Mouse (Mus musculus) hindbrain, postnatal 0 days (tissue): ENCODE data around the gene Tanc1. TPM values are rescaled to one million over a fixed set of nuclear protein-coding genes. Genes with fewer than 3 reads are reported as not detected.
A peak's percentile ranks its signal among the peaks of the same experiment; 100 is the strongest.

Source experiments
- ATAC-seq: fragments of 200-750 bp; cut with Nextera tagmentation; 2 replicates; pipeline ENCODE4 v1.8.0; 2017; ENCODE audit warnings: mild to moderate bottlenecking, moderate TSS enrichment, moderate library complexity
- DNase-seq: peaks from one replicate; pipeline ENCODE4 v3.0.0-alpha.2; 2015; ENCODE audit warnings: low spot score
- H3K27ac ChIP-seq: fragments of 300-500 bp; sonication (generic); 2 replicates; pipeline ENCODE4 v1.5.1; 2014; ENCODE audit warnings: mild to moderate bottlenecking
- H3K27me3 ChIP-seq: fragments of 300-500 bp; sonication (generic); 2 replicates; pipeline ENCODE4 v1.6.1; 2014; ENCODE audit warnings: low read length, mixed read lengths; ENCODE audit not compliant: insufficient read depth
- H3K36me3 ChIP-seq: fragments of 300-500 bp; sonication (generic); 2 replicates; pipeline ENCODE4 v1.6.1; 2014; ENCODE audit warnings: low read length, mixed read lengths; ENCODE audit not compliant: insufficient read depth
- H3K4me1 ChIP-seq: fragments of 300-500 bp; sonication (generic); 2 replicates; pipeline ENCODE4 v1.6.1; 2014; ENCODE audit warnings: antibody characterized with exemption, low read length, mixed read lengths; ENCODE audit not compliant: insufficient read depth
- H3K4me2 ChIP-seq: fragments of 300-500 bp; sonication (generic); 2 replicates; pipeline ENCODE4 v1.6.1; 2014; ENCODE audit warnings: low read depth, mild to moderate bottlenecking, low read length, moderate library complexity, mixed read lengths
- H3K4me3 ChIP-seq: fragments of 300-500 bp; sonication (generic); 2 replicates; pipeline ENCODE4 v1.5.1; 2014; ENCODE audit warnings: low read length
- H3K9ac ChIP-seq: fragments of 300-500 bp; sonication (generic); replicated peaks from 2 replicates; pipeline ENCODE4 v1.6.1; 2014; ENCODE audit warnings: mild to moderate bottlenecking, low read length, moderate library complexity, mixed read lengths
- H3K9me3 ChIP-seq: fragments of 300-500 bp; sonication (generic); 2 replicates; pipeline ENCODE4 v1.6.1; 2016; ENCODE audit warnings: low read length, mixed read lengths
- CTCF ChIP-seq: IDR thresholded peaks from 2 replicates; pipeline ENCODE4 v1.5.1; 2016; ENCODE audit warnings: antibody characterized with exemption, control low read depth, low read depth
- WGBS: fragments of 180-500 bp; shearing (Covaris S2); extraction: QIAGEN DNeasy Blood & Tissue Kit; methylation state at CpG from one replicate; pipeline ENCODE4 v1.1.7; 2014; 5-methylcytosine and 5-hydroxymethylcytosine counted together
- polyA plus RNA-seq: library from polyadenylated mRNA; unstranded; fragments of >200 nt; fragmentation: Nextera tagmentation; extraction: Ambion mirVana; gene quantifications from 2 replicates; pipeline ENCODE4 v1.2.1, GENCODE M21; 2015
- total RNA-seq: library from RNA; depleted of rRNA; stranded (reverse); fragments of >200 nt; gene quantifications from 2 replicates; pipeline ENCODE4 v1.2.3, GENCODE M21; 2014

Tanc1 gene
- total and polyA plus RNA-seq, 2 experiments from 2014 or later, result 4.2 to 12.1 TPM

- DNase-seq, result no peak
- Histone ChIP-seq H3K4me1 (peaks cover 11% of the 10 kb centered on the region; the same call in 1 of the 2 replicates), H3K4me3 (no peak overlapping the region), H3K9me3 (no peaks in the 10 kb centered on the region), H3K4me2 (no peak overlapping the region), H3K36me3 (no peaks in the 10 kb centered on the region), H3K27me3 (no peaks in the 10 kb centered on the region), H3K9ac (no peak overlapping the region), H3K27ac (no peak overlapping the region)
- 44% methylated on average over 17 of the region's 17 CpGs for WGBS
- peak; percentile 43 for TF ChIP-seq CTCF
- ATAC-seq, result peak; percentile 28; the same call in 1 of the 2 replicates
Measured at GRCm38 (mm10) chr2:59675270-59675995, 63.6 kb downstream of the Tanc1 start.

GRCm38 (mm10) chr2:59676041-59676440 lies 64.2 kb downstream of the Tanc1 start:
- 79% methylated on average over 6 of the region's 6 CpGs for WGBS
- Histone ChIP-seq H3K4me2 (no peak overlapping the region), H3K27ac (no peak overlapping the region), H3K4me3 (no peak overlapping the region), H3K36me3 (no peaks in the 10 kb centered on the region), H3K9me3 (no peaks in the 10 kb centered on the region), H3K27me3 (no peaks in the 10 kb centered on the region), H3K4me1 (peaks cover 11% of the 10 kb centered on the region; the same call in 1 of the 2 replicates), H3K9ac (no peak overlapping the region)
- no peak for DNase-seq
- no peak for TF ChIP-seq CTCF
- no peak for ATAC-seq

DNA sequence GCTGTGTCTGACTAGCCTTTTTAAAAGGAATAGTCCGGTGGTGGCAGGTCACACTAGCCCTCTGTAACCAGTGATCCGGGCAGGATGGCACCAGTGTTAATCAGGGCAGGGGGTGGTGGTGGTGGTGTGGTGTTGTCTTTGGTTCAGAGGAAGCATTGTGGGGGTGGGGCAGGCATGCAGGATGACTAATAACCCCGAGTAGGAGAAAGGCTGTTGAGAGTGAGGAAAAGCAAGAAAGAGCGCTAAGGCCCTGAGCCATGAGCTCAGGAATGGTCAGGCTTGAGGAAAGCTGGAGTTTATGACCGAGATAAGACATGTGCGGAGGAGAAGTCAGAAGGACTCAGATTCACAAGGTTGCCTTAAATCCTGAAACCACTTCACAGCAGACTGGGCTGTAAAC lies 64.6 kb downstream of the Tanc1 start:
- Histone ChIP-seq H3K27ac (no peak overlapping the region), H3K4me1 (peaks cover 11% of the 10 kb centered on the region; the same call in 1 of the 2 replicates), H3K9ac (no peak overlapping the region), H3K4me3 (no peak overlapping the region), H3K4me2 (no peak overlapping the region), H3K36me3 (no peaks in the 10 kb centered on the region), H3K27me3 (no peaks in the 10 kb centered on the region), H3K9me3 (no peaks in the 10 kb centered on the region)
- DNase-seq, result no peak
- no peak for ATAC-seq
- no peak for TF ChIP-seq CTCF
- WGBS, result 67% methylated on average over 6 of the region's 6 CpGs

DNA sequence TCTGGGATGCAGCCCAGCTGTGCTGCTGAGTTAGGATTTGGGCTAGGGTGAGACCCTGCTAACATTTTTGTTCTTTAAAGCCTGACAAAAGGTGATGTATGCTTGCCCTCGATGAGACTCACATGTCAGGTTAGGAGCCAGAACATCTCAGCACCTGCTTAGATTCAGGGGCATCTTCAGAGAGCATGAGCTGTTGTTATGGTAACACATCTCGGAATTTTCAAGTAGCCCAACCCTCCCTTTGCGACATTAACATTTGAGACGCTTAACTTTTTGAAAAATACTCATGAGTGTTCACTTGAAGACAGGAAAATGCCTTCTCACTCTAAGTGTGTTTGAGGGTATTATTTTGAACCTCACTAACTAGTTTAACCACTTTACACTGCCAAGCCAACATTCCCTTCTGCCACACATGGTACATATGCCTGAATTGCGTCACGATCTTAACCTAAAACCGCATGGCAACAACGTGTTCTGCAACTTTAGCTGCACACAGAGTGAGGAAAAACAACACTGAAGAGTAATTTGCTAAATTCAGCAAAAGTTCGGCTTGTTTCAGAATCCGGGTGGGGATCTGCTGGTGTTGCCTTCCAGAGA lies 67.7 kb downstream of the Tanc1 start:
- no peak for TF ChIP-seq CTCF
- ATAC-seq (no peak), DNase-seq (no peak)
- H3K4me3 ChIP-seq, result no peak overlapping the region
- H3K4me1 ChIP-seq, result peaks cover 6% of the 10 kb centered on the region; the same call in 1 of the 2 replicates
- no peaks in the 10 kb centered on the region for H3K27me3 ChIP-seq
- H3K9ac ChIP-seq, result no peak overlapping the region
- no peaks in the 10 kb centered on the region for H3K36me3 ChIP-seq
- no peak overlapping the region for H3K4me2 ChIP-seq
- H3K27ac ChIP-seq, result no peak overlapping the region
- WGBS, result 77% methylated on average over 10 of the region's 10 CpGs
- H3K9me3 ChIP-seq, result no peaks in the 10 kb centered on the region

DNA sequence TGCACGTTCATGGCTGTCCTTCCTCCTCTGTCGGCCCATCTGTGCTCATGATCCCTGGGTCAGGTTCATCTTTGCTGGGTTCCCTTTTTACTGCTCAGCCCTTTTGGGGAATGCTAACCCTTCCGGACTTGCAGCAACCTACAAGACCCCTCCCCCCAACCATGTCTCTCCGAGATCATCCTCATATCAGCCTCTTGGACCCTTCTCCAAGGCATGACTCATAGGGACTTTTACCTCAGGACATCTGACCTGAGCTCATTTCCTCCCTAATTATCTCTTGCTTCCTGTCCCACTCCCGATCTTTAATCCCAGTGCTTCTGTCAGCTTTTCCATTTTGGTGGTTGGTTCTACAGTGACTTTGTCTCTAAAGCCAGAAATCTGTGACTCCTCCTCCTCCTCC lies 68.9 kb downstream of the Tanc1 start:
- no peaks in the 10 kb centered on the region for H3K36me3 ChIP-seq
- 84% methylated on average over 5 of the region's 5 CpGs for WGBS
- no peaks in the 10 kb centered on the region for H3K9me3 ChIP-seq
- no peak overlapping the region for H3K9ac ChIP-seq
- TF ChIP-seq CTCF, result no peak
- no peaks in the 10 kb centered on the region for H3K27me3 ChIP-seq
- ATAC-seq (no peak), DNase-seq (no peak)
- H3K4me3 ChIP-seq, result no peak overlapping the region
- H3K4me1 ChIP-seq, result peaks cover 6% of the 10 kb centered on the region; the same call in 1 of the 2 replicates
- no peak overlapping the region for H3K27ac ChIP-seq
- no peak overlapping the region for H3K4me2 ChIP-seq

- Histone ChIP-seq H3K4me1 (peaks cover 6% of the 10 kb centered on the region; the same call in 1 of the 2 replicates), H3K27ac (no peak overlapping the region), H3K9me3 (no peaks in the 10 kb centered on the region), H3K9ac (no peak overlapping the region), H3K4me2 (no peak overlapping the region), H3K4me3 (no peak overlapping the region), H3K36me3 (no peaks in the 10 kb centered on the region), H3K27me3 (no peaks in the 10 kb centered on the region)
- no peak for ATAC-seq
- 95% methylated on average over 4 of the region's 4 CpGs for WGBS
- TF ChIP-seq CTCF, result no peak
- DNase-seq, result no peak
Measured at GRCm38 (mm10) chr2:59681181-59681580, 69.3 kb downstream of the Tanc1 start.
